Mouse (Mus musculus) lung, postnatal 14 days (tissue): ENCODE data around the gene Ms4a15.

ENCODE experiments used
- DNase-seq: peaks from one replicate; pipeline ENCODE4 v3.0.0; 2021

Ms4a15 gene

DNA sequence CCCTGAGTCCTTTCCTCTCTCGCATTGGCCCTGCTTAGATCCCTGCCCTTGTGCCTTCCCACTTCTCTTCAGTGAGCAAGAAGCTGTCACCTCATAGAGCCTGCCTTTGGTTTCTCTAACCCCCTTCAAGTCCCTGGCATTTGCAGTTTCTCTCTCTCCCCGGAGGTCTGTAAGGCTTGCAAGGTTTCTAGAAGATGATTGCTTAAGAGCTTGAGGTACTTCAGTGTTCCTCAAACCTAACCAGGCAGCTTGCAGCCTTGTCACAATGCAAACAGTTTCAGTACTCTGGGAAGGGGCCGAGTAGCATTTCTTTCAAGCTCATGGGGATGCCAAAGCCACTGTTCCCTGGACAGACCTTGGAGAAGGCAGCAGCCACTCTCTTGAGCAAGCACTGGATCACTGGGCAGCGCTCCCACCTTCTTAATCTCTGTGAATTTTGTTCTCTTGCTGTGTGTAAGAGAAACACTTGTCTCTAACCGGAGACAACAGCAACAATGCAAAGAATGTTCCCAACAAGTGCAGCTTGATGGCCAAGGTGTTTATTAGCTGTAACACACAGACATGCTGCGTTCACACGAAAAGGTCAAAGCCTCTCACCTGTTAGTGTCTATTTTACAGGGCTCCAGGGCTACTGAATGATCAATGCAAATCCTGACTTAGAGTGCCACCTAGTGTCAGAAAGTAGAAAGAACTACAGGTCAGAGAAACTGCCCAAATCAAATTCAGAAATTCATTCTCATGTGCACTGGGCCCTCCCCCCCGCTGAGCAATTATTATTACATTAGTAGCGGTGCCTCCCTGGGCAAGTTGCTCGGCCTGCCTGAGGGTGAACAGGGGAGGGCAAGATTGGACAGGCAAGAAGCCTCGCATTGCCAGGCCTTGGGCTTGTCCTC, 33.7 kb downstream of the Ms4a15 start:
- DNase-seq: peak; percentile 69

DNA sequence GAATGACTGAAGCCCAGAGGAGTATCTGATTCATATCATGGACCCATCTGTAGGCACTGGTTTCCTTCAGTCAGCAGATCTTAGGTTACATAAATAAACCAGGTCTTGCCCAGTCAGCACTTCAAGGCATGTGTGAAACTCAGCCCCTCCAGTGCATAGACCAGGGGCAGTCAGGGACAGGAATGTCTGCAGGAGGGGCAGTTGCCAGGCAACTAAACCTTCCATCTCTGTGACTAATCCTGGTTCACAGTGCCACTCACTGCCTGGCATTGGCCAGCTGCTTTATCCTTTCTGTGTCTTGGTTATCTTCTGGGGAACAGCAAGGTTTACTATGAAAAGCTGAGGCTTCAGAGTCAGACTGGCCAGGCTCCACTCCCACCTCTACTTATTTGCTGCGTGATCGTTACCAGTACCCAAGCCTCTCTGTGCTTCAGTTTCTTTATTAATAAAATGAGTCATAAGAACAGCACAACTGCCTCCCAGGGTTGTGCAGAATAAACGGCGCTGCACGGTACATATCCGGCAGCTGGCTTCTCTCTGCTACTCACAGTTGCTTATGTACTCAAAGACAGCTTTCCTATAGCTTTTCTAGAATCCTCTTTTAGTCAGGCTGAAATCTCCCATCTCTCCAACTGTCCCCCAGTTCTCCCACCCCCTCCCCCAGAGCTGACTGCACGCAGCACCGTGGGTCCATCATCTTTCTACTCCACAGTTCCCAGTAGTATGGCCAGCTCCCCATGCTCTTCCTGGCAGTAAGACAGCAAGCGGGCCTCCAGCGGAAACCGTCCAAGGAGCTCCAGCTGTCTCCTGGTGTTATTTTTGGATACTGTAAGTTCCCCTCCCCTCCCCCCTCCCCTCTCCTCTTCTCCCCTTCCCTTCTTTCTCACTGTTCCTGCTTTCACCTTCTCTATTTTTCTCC, 40.8 kb downstream of the Ms4a15 start:
- DNase-seq: no peak

DNA sequence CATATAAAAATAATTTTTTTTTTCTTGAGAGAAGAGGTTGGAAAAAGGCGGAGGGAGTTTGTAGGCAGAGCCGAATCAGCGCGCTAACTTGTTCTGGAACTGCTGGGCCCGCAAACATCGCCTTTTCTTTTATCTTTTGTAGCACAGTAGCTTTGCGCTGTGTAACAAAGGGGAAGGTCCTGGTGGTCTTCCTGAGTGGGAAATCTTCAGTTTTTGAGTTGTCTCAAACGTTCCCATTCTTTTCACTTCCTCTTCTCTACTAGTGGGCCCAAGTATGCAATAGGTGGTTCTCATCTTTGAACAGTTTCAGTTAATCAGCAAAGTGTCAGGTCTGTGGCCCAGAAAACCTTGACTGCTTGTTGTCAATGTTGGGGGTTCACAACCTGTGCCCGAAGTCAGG, 43.5 kb downstream of the Ms4a15 start:
- no peak for DNase-seq

DNA sequence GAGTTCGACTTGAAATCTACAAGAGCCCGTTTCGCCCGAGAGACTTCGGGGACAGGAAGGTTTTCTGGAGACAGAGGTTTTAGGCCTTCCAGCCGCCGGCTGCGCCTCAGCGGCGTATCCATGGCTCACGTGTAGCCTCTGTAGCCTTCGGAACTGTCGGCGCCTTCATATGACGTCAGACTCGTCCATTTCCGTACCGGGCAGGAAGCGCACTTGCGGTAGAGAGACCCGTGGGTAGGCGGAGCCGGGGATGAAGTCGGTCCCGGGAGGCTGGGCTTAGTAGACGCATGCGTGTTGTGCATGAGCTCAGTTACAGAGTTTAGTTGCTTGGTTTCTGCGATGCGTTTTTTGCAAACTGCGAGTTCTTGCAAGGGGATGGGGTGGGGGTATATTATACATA, 43.9 kb downstream of the Ms4a15 start, which contains the start of gene Ccdc86:
Gene Ccdc86, minus strand, starts transcription at position 155 of the 400 bp plus-strand sequence.
- peak; percentile 97 for DNase-seq

DNA sequence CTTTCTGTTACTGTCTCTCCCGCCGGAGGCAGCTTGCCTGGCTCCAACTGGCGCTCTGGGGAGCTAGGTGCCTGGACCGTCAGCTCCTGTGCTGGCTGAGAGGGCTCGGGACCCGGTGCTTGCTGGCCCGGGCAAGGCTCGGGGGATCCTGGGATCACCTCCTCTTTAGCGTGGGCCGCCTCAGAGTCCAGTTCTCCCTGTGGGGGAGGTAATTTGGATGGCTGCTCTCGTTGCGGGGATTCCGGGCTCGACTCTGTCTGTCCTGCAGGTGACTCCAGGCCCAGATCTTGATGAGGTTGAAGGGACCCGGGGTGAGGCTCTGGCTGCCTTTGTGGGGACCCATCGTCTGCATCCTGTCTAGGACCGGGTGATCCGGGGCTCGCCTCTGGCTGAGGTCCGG, 44.6 kb downstream of the Ms4a15 start:
- no peak for DNase-seq

DNA sequence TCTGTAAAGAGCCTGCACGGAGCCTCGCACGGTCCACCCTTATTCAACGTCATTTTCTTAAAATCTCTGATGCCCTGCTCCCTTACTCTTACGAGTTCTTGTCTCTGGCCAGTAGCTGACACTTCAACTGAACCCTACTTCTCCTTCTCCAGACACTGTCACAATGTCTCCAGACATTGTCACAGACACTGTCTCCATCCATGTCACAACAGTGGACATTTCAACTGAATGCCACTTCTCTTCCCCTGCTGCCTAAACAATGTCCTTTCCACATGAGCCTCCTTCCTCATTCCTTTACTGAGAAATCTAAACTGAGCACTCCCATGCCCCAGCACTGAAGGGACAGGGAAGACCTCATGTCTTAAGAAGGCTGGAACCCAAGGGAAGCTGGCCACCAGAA, 45.8 kb downstream of the Ms4a15 start:
- no peak for DNase-seq

DNA sequence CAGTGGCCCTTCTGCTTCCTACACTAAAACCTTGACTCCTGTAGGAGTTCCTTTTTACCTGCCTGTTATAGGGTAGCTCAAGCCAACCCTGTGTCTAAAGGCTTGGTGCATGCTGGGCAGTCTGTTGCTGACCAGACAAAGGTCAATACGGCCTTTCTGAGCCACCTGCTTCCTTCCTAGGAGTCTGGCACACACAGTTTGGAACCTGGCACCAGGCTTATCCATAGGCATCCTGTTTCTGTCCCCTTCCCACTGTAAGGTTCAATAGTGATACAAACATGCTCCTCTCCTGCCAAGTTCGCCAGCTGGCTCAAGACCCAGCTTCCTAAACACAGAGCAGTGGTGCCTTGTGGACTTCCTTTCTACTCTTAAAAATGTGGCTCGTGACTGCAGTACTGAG, 46.5 kb downstream of the Ms4a15 start:
- DNase-seq: no peak

DNA sequence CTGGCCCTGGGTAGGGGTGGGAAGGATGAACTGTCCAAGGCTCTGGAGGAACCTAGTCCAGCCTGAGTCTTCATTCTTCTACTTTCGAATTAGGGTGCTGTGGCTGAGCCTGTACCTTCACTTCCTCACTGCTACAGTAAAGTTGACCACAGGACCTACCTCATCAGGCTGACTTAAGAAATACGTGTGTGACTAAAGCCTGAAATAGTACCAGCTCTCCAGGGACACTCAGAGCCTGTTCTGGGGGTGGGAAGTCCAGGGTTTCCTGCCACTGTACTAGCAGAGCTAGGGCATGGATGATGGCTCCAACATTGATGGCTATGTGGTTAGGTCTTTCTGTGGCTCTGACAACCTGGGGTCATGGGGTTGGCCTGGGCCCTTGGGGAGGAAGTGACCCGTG, 49.1 kb downstream of the Ms4a15 start:
- DNase-seq: no peak

DNA sequence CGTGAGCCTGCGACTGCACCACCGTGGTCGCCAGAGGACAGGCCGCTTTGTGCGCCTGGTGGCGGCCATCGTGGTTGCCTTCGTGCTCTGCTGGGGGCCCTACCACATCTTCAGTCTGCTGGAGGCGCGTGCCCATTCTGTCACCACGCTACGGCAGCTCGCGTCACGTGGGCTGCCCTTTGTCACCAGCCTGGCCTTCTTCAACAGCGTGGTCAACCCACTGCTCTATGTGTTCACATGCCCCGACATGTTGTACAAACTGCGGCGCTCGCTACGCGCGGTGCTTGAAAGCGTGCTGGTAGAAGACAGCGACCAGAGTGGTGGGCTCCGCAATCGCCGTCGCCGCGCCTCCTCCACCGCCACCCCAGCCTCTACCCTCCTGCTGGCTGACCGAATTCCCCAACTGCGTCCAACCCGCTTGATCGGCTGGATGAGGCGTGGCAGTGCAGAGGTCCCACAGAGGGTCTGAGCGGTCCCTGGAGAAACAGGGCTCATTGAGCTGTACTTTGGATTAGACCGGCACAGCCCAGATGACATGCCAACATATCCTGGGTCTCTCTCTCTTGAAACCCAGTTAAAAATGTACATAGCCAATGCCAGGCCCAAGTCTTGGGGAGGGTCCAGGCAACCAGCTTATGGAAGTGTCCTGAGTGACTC, 52.1 kb downstream of the Ms4a15 start:
- DNase-seq: no peak

DNA sequence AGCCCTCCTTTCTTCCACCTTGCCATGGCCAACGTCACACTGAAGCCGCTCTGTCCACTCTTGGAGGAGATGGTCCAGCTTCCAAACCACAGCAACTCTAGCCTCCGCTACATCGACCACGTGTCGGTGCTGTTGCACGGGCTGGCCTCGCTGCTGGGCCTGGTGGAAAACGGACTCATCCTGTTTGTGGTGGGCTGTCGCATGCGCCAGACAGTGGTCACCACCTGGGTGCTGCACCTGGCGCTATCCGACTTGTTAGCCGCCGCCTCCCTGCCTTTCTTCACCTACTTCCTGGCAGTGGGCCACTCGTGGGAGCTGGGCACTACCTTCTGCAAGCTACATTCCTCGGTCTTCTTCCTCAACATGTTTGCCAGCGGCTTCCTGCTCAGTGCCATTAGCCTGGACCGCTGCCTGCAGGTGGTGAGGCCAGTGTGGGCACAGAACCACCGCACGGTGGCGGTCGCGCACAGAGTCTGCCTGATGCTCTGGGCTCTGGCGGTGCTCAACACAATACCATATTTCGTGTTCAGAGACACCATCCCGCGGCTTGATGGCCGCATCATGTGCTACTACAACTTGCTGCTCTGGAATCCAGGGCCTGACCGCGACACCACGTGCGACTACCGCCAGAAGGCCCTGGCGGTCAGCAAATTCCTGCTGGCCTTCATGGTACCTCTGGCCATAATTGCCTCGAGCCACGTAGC, 52.8 kb downstream of the Ms4a15 start:
- peak; percentile 75 for DNase-seq

DNA sequence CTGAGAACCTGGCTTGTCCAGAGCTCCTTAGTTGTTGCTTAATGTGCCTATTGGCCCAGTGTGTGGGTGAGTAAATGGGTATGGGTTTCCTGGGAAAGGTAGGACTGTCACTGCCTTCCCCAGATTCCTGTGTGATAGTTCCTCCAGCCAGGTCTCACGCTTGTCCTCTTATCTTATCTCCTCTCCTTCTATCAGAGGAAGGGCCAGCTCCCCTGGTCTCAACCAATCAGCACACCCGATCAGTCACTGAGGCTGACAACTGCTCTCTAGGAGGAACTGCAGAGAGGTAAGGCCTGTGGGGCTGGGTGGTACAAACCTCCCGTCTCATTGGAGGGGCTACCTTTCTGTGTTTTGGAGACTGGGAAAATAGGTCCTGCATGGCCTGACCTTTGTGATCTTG, 54.3 kb downstream of the Ms4a15 start:
- no peak for DNase-seq

DNA sequence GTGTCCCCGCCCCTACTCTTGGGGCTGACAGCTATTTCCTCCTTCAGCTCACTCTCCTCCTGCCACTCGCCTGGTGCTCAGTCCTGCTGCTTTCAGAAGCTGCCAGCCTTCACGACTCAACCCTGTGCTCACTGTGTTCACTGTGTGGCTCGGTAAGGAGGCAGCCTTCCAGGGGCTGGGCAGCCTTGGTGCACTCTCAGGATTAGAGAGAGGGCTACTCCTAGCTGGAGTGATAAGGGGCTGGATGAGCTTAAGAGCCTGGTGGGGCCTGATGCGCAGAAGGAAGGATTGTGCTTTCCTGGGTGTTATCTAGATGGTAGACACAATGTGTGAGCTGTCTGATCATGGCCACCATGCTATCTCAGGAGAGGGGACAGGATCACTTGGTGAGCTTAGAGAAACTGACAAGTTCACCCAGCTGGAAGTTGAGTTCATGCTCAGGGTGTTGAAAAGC, 55.9 kb downstream of the Ms4a15 start, which contains the start of gene Ptgdr2:
Gene Ptgdr2, plus strand, starts transcription at position 51 of the 454 bp plus-strand sequence.
- no peak for DNase-seq

DNA sequence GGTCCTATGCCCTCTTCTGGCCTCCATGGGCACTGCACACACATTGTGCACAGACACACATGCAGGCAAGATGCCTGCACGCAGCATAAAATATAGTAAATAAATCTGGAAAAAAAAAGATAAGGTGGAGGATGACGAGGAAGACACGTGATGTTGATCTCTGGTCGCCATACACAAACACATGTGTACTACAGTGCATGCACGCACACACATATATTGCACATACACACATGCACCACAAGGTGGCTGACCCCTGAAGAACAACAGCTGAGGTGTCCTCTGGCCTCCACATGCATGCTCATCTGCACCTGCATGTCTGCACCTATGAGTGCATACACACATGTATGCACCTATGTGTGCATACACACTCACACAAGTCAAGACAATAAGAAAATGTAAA, 57.0 kb downstream of the Ms4a15 start:
- DNase-seq: no peak

DNA sequence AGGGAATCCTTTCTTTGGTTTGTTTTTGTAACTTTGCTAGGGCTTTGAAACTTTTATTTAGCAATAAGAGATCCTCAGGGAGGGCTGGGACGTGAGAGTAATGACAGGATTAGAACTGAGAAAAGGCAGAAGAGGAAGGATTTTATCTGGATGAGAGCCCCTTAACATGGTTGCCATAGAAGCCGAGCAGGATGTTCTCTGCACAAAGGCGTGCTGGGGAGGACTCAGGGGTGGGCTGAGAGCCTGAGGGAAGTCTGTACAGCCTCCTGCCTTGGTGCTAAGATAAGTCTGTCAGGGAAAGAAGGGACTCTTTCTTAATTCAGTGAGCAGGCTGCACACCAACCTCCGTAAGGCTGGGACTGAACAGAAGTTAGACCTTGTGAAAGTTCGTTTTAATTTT, 58.0 kb downstream of the Ms4a15 start:
- no peak for DNase-seq

DNA sequence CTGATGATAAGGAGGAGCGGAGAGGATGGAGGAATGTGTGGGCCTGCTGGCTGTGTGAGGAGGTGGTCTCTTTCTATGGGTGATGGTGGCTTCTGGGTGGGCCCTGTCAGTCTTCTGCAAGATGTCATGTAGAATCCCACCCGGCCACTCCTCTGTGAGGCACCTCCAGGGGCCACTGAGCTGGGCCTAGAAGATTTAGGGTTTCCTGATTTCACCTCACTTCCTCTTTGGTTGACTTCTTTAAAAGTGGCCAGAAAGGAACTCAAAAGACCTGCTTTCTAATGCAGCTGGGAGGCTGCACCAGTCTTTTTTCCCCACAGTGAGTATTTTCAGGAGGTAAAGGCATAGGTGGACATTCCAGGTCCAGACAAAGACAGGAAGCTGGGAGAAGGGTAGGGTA, 62.4 kb downstream of the Ms4a15 start:
- no peak for DNase-seq
